Comparison of ENCODE assay signal across 10 mouse cellular contexts in the genomic region with DNA sequence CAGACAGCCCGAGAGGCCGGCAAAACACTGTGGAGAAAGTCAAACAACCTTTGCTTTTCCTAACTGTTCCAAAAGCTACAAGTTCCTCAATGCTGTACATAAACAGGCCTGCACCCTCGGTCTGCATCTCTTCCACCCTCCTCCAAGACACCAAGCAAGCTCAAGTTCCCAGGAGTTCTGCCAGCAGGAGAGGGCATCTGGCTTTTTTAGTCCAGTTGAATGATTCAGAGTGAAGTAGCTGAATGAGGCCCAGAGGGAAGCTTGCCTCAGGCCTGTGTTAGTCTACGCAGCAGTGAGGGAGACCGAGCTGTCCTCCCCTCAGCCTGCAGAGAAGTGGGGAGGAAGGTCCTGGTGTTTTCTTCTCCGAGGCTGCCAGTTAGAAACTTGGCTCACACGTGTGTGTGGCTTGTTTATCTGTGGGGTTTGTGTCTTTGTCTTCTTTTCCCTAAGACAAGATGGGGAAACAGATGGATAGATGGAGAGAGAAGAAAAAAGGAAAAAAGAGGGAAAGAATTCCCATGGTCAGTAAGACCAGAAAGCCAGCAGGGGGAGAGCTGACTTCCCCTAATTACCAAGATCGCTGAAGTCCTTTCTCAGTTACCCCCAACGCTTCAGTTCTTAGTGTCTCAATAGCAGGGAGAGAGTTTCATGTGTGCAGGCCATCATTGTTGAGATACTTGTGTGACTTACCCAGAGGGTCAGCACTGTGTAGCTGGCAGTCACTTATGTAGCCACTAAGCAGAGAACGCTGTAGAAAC. TPM values are rescaled to one million over a fixed set of nuclear protein-coding genes. Genes with fewer than 3 reads are reported as not detected.
A peak's percentile ranks its signal among the peaks of the same experiment; 100 is the strongest.
DNase-seq lines count a peak whose midpoint lies in the region; ATAC-seq and TF ChIP-seq lines count a peak whose summit lies in the region.
"Had no signal": no experiment of that assay in that cellular context is flagged by ENCODE, and none has a peak within 500 bp of the region (broad histone marks: within the 10 kb centered on the region; RNA-seq: fewer than 3 reads in every experiment).

No protein-coding gene starts in this region.

- H3K36me3 ChIP-seq in liver, embryonic 12.5 days, result peaks cover 94% of the 10 kb centered on the region

- peaks cover 59% of the 10 kb centered on the region for H3K4me1 ChIP-seq in liver, embryonic 12.5 days
- H3K4me1 ChIP-seq: embryonic facial prominence, embryonic 15.5 days; hindbrain, embryonic 13.5 days had no signal

- no peaks in the 10 kb centered on the region for H3K9me3 ChIP-seq in liver, embryonic 12.5 days (replicated peaks)
- H3K9me3 ChIP-seq: embryonic facial prominence, embryonic 15.5 days; hindbrain, embryonic 13.5 days had no signal

- 79% methylated on average over 10 of the region's 10 CpGs for whole genome bisulfite sequencing in liver, embryonic 12.5 days (ENCODE audit: insufficient replicate concordance)

- no peaks in the 10 kb centered on the region for H3K27me3 ChIP-seq in liver, embryonic 12.5 days (replicated peaks)
- H3K27me3 ChIP-seq: embryonic facial prominence, embryonic 15.5 days; hindbrain, embryonic 13.5 days had no signal

- DNase-seq in gastrocnemius, adult 2 months, result peak; percentile 58
- DNase-seq in gastrocnemius, postnatal 4 days (ENCODE audit: low spot score in 2 of 2), result no peak
- DNase-seq in liver (no peak), adipocyte (ENCODE audit: low spot score) (peak; percentile 78)
- DNase-seq in skeletal muscle tissue, adult 2 months (ENCODE audit: low read depth, low spot score), result peak; percentile 56
- no peak for DNase-seq in ovary, adult 18-20 months (ENCODE audit: low spot score)
- DNase-seq: kidney, postnatal 25 days had no signal

- intact Hi-C loops in gastrocnemius, adult 2 months (cut with DNase I), result loop anchor here (5.0 kb wide), 1 partner anchor 112 kb away; a partner anchor contains a TSS

- peak; percentile 29; the same call in 1 of the 2 replicates for TF ChIP-seq CTCF in gastrocnemius, adult 2 months (IDR thresholded peaks at IDR 0.05)

- H3K4me3 ChIP-seq in gastrocnemius, adult 2 months, result no peak overlapping the region
- H3K4me3 ChIP-seq in liver, embryonic 12.5 days, result no peak overlapping the region
- H3K4me3 ChIP-seq: embryonic facial prominence, embryonic 15.5 days; hindbrain, embryonic 13.5 days had no signal

- no peak overlapping the region for H3K4me2 ChIP-seq in liver, embryonic 12.5 days
- H3K4me2 ChIP-seq: embryonic facial prominence, embryonic 15.5 days; hindbrain, embryonic 13.5 days had no signal

- H3K27ac ChIP-seq in gastrocnemius, adult 2 months, result peak overlapping the region; percentile 79
- H3K27ac ChIP-seq in liver, embryonic 12.5 days, result peak overlapping the region; percentile 36; the same call in 1 of the 2 replicates
- H3K27ac ChIP-seq: embryonic facial prominence, embryonic 15.5 days; hindbrain, embryonic 13.5 days had no signal

- ATAC-seq in liver, embryonic 12.5 days, result no peak

- H3K9ac ChIP-seq in liver, embryonic 12.5 days, result no peak overlapping the region
- H3K9ac ChIP-seq: embryonic facial prominence, embryonic 15.5 days; hindbrain, embryonic 13.5 days had no signal

RNA-seq across cellular contexts. Expression of a gene that starts 38.7 kb away (rescaled TPM):
- total RNA-seq in gastrocnemius, adult 2 months (2021), result 1 to 10 TPM; 6.5 to 7.7 TPM
- total RNA-seq in gastrocnemius, postnatal 4 days (2021), result 10 to 100 TPM; 11.6 to 12.6 TPM
- polyA plus RNA-seq in liver, embryonic 12.5 days (2016; fragmentation: Nextera tagmentation; extraction: Ambion mirVana), result 81.1 and 83.7 TPM in 2 replicates

Comparison
In these comparisons a context has a peak if more than half of its experiments do, and no peak if none do; other contexts are left out.
1. DNase-seq: peak in gastrocnemius, adult 2 months (single experiment), adipocyte (single experiment) and skeletal muscle tissue, adult 2 months (single experiment); none in gastrocnemius, postnatal 4 days (0 of 2), liver (single experiment) and ovary, adult 18-20 months (single experiment).